Mouse (Mus musculus) embryonic fibroblast, embryonic 13.5 days (primary cell): Measurements from ENCODE around the gene Rpl28.

Experiments used
- CTCF ChIP-seq: IDR thresholded peaks from 2 replicates; pipeline ENCODE4 v1.5.1; 2011; ENCODE audit warnings: mild to moderate bottlenecking, control low read depth, low read length, moderate library complexity, borderline replicate concordance; ENCODE audit not compliant: insufficient read depth
- POLR2A ChIP-seq: IDR thresholded peaks from 2 replicates; pipeline ENCODE4 v1.6.1; 2011; ENCODE audit warnings: low read depth, mild to moderate bottlenecking, control low read depth, low read length, moderate library complexity

GRCm38 (mm10) chr7:4821690-4822089 lies 29.0 kb downstream of the Rpl28 start:
- TF ChIP-seq CTCF (no peak), POLR2A (no peak)
